Mouse (Mus musculus) adrenal gland, postnatal 14 days (tissue): ENCODE data around the gene Gas2. TPM values are rescaled to one million over a fixed set of nuclear protein-coding genes. Genes with fewer than 3 reads are reported as not detected.

ENCODE experiments used
- DNase-seq: peaks from one replicate; pipeline ENCODE4 v3.0.0; 2021; ENCODE audit warnings: mixed read lengths
- total RNA-seq: library from RNA; stranded (reverse); gene quantifications from 2 replicates; pipeline ENCODE4 v1.2.3, GENCODE M21; 2021

The Gas2 gene
- total RNA-seq, 1 experiment from 2014 or later: 31.3 TPM

- DNase-seq: no peak
Measured at GRCm38 (mm10) chr7:51967581-51967980, 105.8 kb downstream of the Gas2 start.

GRCm38 (mm10) chr7:51969379-51969778 is 107.6 kb downstream of the Gas2 start:
- no peak for DNase-seq

- peak; percentile 75 for DNase-seq
Measured at GRCm38 (mm10) chr7:51972252-51972855, 110.5 kb downstream of the Gas2 start.

- DNase-seq: no peak
Measured at GRCm38 (mm10) chr7:51973091-51973490, 111.3 kb downstream of the Gas2 start.

GRCm38 (mm10) chr7:51973526-51973925 is 111.7 kb downstream of the Gas2 start:
- peak; percentile 21 for DNase-seq

GRCm38 (mm10) chr7:51975181-51975580 is 113.4 kb downstream of the Gas2 start:
- DNase-seq: peak; percentile 44

- peak; percentile 40 for DNase-seq
Measured at GRCm38 (mm10) chr7:51979271-51979670, 117.5 kb downstream of the Gas2 start.

GRCm38 (mm10) chr7:51982303-51982702 is 120.5 kb downstream of the Gas2 start:
- no peak for DNase-seq

GRCm38 (mm10) chr7:51985763-51986162 is 123.9 kb downstream of the Gas2 start:
- no peak for DNase-seq

GRCm38 (mm10) chr7:51986909-51987308 is 125.1 kb downstream of the Gas2 start:
- DNase-seq: no peak

- no peak for DNase-seq
Measured at GRCm38 (mm10) chr7:51991020-51991419, 129.2 kb downstream of the Gas2 start.

GRCm38 (mm10) chr7:52005511-52006295 is 143.9 kb downstream of the Gas2 start, which contains the start of gene Svip:
Gene Svip, minus strand, starts transcription at chr7:52006018.
- DNase-seq: peak; percentile 94

- DNase-seq: no peak
Measured at GRCm38 (mm10) chr7:52006296-52006630, 144.4 kb downstream of the Gas2 start.

GRCm38 (mm10) chr7:52007138-52007537 is 145.3 kb downstream of the Gas2 start:
- no peak for DNase-seq

- no peak for DNase-seq
Measured at GRCm38 (mm10) chr7:52013457-52013856, 151.6 kb downstream of the Gas2 start.

- DNase-seq: no peak
Measured at GRCm38 (mm10) chr7:52015180-52015579, 153.4 kb downstream of the Gas2 start.

GRCm38 (mm10) chr7:52015628-52016027 is 153.8 kb downstream of the Gas2 start, which contains the start of gene 1700015G11Rik:
Gene 1700015G11Rik, minus strand, starts transcription at chr7:52015728.
- DNase-seq: no peak

GRCm38 (mm10) chr7:52022039-52022438 is 160.2 kb downstream of the Gas2 start:
- DNase-seq: no peak

- no peak for DNase-seq
Measured at GRCm38 (mm10) chr7:52024050-52024626, 162.3 kb downstream of the Gas2 start.

- DNase-seq: peak; percentile 40
Measured at GRCm38 (mm10) chr7:52037600-52038582, 176.1 kb downstream of the Gas2 start.
